Mouse (Mus musculus): ENCODE results near the gene Pafah1b3. TPM values are rescaled to one million over a fixed set of nuclear protein-coding genes. Genes with fewer than 3 reads are reported as not detected.

Gene Pafah1b3
- polyA plus RNA-seq, 1 experiment, result 37.1 TPM

DNA sequence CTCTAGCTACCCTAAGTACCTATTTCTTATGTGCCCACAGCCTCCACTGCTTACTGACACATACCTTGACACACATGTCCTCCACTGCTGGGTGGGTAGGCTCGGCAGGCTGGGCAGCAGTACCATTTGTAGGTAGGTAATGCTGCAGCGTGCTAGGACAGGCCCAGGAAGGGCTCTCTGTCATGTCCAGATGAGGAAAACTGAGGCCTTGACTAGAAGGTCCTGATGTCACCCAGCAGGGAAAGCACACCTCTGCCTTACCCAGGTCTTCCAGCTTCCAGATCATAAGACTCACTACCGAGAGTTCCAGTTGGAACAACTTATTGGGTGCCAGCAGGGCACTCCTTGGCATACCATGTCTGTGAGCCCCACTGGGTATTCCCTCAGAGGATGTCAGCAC, 22.8 kb downstream of the Pafah1b3 start:
- TF ChIP-seq CTCF (IDR thresholded peaks at IDR 0.05; ENCODE audit: control insufficient read depth, insufficient read depth, insufficient replicate concordance, low read depth, low read length) (no peak), POLR2A (IDR thresholded peaks at IDR 0.05; ENCODE audit: control insufficient read depth, low read depth, low read length) (no peak)
- Histone ChIP-seq H3K27me3 (ENCODE audit: control insufficient read depth, insufficient read depth, low read length) (no peaks in the 10 kb centered on the region), H3K4me1 (ENCODE audit: control insufficient read depth, insufficient read depth, low read length) (peaks cover 19% of the 10 kb centered on the region), H3K27ac (ENCODE audit: control insufficient read depth, insufficient read depth, low read depth, low read length) (no peak overlapping the region), H3K4me3 (ENCODE audit: control insufficient read depth, low read depth, low read length) (no peak overlapping the region), H3K36me3 (ENCODE audit: control insufficient read depth, insufficient read depth, low read length) (no peaks in the 10 kb centered on the region)

DNA sequence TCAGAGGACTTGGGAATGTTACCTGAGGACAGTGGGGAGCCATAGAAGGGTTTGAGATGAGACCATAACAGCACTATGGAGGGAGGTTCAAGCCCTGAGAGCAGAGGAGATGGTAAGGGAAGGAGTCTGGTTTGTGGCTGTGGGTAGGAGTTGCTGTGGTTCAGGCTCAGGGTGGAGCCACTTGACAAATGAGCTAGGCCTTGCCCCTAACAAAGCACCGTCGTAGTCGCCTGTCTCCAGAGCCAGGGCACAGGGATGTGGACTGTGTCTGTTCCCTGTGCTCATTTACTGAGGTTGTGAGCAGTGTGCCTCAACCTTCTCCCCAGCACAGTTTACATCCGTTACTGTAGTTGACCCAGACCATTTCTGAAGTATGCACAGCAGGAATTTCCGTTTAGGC, 23.2 kb downstream of the Pafah1b3 start:
- peaks cover 15% of the 10 kb centered on the region for H3K4me1 ChIP-seq (ENCODE audit: control insufficient read depth, insufficient read depth, low read length)
- no peak for TF ChIP-seq POLR2A (IDR thresholded peaks at IDR 0.05; ENCODE audit: control insufficient read depth, low read depth, low read length)
- no peak for TF ChIP-seq CTCF (IDR thresholded peaks at IDR 0.05; ENCODE audit: control insufficient read depth, insufficient read depth, insufficient replicate concordance, low read depth, low read length)
- no peaks in the 10 kb centered on the region for H3K36me3 ChIP-seq (ENCODE audit: control insufficient read depth, insufficient read depth, low read length)
- no peaks in the 10 kb centered on the region for H3K27me3 ChIP-seq (ENCODE audit: control insufficient read depth, insufficient read depth, low read length)
- no peak overlapping the region for H3K4me3 ChIP-seq (ENCODE audit: control insufficient read depth, low read depth, low read length)
- no peak overlapping the region for H3K27ac ChIP-seq (ENCODE audit: control insufficient read depth, insufficient read depth, low read depth, low read length)

DNA sequence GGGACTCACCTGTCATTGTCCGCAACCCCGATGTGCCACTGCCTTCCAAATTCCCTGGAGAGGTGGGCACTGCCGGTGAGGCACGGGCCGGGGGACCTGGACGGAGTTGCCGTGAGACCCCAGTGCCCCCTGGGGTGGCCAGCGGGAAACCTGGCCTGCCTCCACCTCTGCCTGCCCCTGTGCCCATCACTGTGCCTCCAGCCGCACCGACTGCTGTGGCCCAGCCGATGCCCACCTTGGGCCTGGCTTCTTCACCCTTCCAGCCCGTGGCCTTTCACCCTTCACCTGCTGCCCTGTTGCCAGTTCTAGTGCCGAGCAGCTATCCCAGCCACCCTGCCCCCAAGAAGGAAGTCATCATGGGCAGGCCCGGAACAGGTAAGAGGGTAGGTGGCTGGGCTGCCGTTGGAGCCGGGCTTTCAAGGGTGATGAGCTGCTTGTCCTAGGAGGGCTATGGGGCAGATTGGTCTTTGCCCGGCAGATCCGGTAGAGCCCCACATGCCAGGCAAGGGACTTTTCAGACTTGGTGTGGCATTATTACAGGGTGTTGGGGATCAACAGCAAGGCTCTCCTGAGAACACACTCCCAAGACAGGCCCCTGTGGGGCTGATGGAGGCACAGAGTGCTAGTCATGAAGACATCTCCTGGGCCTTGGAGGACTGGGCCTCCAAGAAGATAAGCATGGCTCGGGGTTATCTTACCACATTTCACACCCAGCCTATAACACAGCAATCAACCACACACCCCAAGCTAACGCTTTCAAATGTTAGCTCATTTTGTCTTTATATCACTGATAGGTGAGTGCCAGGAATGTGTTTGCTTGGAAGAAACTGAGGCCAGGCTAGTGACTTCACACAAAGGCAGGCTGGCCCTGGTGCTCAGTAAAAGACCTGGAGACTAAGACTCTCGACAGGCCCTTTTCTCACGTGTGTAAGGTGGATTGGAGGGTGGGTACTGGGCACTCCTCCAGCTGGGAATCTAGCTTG, 24.2 kb downstream of the Pafah1b3 start:
- Histone ChIP-seq H3K36me3 (ENCODE audit: control insufficient read depth, insufficient read depth, low read length) (no peaks in the 10 kb centered on the region), H3K27ac (ENCODE audit: control insufficient read depth, insufficient read depth, low read depth, low read length) (no peak overlapping the region), H3K4me1 (ENCODE audit: control insufficient read depth, insufficient read depth, low read length) (peaks cover 13% of the 10 kb centered on the region), H3K27me3 (ENCODE audit: control insufficient read depth, insufficient read depth, low read length) (no peaks in the 10 kb centered on the region), H3K4me3 (ENCODE audit: control insufficient read depth, low read depth, low read length) (no peak overlapping the region)
- TF ChIP-seq CTCF (IDR thresholded peaks at IDR 0.05; ENCODE audit: control insufficient read depth, insufficient read depth, insufficient replicate concordance, low read depth, low read length) (no peak), POLR2A (IDR thresholded peaks at IDR 0.05; ENCODE audit: control insufficient read depth, low read depth, low read length) (no peak)

DNA sequence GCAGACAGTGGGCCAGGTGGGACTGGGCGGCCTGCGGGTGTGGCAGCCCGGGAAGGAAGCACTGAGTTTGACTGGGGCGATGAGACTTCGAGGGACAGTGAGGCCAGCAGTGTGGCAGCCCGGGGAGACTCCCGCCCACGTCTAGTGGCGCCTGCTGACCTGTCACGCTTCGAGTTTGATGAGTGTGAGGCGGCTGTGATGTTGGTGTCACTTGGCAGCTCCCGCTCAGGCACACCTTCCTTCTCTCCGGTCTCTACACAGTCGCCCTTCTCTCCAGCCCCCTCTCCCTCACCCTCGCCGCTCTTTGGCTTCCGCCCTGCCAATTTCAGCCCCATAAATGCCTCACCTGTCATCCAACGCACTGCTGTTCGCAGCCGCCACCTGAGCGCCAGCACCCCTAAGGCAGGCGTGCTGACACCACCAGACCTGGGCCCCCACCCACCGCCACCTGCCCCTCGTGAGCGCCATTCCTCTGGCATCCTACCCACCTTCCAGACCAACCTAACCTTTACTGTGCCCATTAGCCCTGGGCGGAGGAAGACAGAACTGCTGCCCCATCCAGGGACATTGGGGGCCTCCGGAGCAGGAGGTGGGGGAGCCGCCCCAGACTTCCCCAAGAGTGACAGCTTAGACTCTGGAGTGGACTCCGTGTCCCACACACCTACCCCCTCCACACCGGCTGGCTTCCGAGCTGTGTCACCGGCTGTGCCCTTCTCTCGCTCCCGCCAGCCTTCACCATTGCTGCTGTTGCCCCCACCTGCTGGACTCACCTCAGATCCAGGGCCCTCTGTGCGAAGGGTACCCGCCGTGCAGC, 25.1 kb downstream of the Pafah1b3 start:
- no peaks in the 10 kb centered on the region for H3K36me3 ChIP-seq (ENCODE audit: control insufficient read depth, insufficient read depth, low read length)
- peaks cover 12% of the 10 kb centered on the region for H3K4me1 ChIP-seq (ENCODE audit: control insufficient read depth, insufficient read depth, low read length)
- H3K4me3 ChIP-seq (ENCODE audit: control insufficient read depth, low read depth, low read length), result no peak overlapping the region
- TF ChIP-seq POLR2A (IDR thresholded peaks at IDR 0.05; ENCODE audit: control insufficient read depth, low read depth, low read length), result no peak
- no peak for TF ChIP-seq CTCF (IDR thresholded peaks at IDR 0.05; ENCODE audit: control insufficient read depth, insufficient read depth, insufficient replicate concordance, low read depth, low read length)
- no peak overlapping the region for H3K27ac ChIP-seq (ENCODE audit: control insufficient read depth, insufficient read depth, low read depth, low read length)
- no peaks in the 10 kb centered on the region for H3K27me3 ChIP-seq (ENCODE audit: control insufficient read depth, insufficient read depth, low read length)

DNA sequence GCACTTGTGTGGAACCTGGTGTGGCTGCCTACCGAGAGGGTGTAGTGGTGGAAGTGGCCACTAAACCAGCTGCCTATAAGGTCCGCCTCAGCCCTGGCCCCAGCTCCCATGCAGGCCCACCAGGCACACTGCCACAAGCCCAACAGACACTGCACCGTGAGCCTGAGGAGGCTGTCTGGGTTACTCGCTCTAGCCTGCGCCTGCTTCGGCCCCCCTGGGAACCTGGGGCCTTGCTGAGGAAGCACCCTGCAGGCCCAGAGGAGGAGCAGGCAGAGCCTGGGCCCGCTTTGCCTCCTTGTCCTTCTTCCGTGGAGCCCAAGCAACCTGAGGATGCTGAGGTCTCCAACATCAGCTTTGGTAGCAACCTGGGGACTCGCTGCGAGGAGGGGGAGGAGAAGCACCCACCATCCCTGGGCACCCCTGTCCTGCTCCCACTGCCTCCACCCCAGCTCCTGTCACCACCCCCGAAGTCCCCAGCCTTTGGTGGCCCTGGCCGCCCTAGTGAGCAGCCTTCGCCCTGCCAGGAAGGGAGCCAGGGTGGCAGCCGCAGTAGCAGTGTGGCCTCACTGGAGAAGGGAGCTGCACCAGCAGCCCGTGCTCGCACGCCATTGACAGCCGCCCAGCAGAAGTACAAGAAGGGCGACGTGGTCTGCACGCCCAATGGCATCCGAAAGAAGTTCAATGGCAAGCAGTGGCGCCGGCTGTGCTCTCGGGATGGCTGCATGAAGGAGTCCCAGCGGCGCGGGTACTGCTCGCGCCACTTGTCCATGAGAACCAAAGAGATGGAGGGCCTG, 25.9 kb downstream of the Pafah1b3 start:
- Histone ChIP-seq H3K4me1 (ENCODE audit: control insufficient read depth, insufficient read depth, low read length) (peaks cover 15% of the 10 kb centered on the region), H3K4me3 (ENCODE audit: control insufficient read depth, low read depth, low read length) (no peak overlapping the region), H3K27ac (ENCODE audit: control insufficient read depth, insufficient read depth, low read depth, low read length) (no peak overlapping the region), H3K36me3 (ENCODE audit: control insufficient read depth, insufficient read depth, low read length) (no peaks in the 10 kb centered on the region), H3K27me3 (ENCODE audit: control insufficient read depth, insufficient read depth, low read length) (no peaks in the 10 kb centered on the region)
- TF ChIP-seq CTCF (IDR thresholded peaks at IDR 0.05; ENCODE audit: control insufficient read depth, insufficient read depth, insufficient replicate concordance, low read depth, low read length) (no peak), POLR2A (IDR thresholded peaks at IDR 0.05; ENCODE audit: control insufficient read depth, low read depth, low read length) (no peak)

DNA sequence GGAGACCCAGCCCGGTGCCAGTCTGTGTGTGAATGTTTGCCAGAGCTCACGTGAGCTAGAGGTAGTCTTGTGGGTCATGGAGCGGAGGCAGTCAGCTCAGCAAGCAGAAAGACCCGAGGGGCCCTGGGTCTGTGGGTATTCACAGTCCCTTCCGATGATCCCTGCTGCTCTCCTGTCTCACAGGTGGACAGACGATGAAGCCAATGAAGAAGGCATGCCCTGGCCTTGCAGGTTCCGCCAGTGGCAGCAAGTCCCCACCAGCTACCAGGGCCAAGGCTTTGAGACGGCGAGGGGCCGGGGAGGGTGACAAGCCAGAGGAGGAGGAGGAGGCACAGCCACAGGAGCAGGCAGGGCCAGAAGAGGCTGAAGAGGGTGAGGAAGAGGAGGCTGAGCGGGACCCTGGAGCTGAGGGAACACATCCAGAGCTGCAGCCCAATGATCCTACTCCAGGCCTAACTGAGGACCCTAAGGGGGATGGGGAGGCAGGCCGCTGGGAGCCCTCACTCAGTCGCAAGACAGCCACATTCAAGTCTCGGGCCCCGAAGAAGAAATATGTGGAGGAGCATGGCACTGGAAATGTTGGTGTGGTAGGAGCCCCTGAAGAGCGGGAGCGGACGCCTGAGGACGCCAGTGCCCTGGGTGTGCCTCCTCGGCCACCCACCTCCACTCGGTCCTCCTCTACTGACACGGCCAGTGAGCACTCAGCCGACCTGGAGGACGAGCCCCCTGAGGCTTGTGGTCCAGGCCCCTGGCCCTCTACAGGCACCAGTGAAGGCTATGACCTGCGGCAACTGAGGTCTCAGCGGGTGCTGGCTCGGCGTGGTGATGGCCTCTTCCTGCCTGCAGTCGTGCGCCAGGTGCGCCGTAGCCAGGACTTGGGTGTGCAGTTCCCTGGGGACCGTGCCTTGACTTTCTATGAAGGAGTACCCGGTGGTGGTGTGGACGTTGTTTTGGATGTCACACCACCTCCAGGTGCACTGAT, 26.8 kb downstream of the Pafah1b3 start:
- peaks cover 17% of the 10 kb centered on the region for H3K4me1 ChIP-seq (ENCODE audit: control insufficient read depth, insufficient read depth, low read length)
- no peaks in the 10 kb centered on the region for H3K27me3 ChIP-seq (ENCODE audit: control insufficient read depth, insufficient read depth, low read length)
- H3K27ac ChIP-seq (ENCODE audit: control insufficient read depth, insufficient read depth, low read depth, low read length), result no peak overlapping the region
- no peak for TF ChIP-seq POLR2A (IDR thresholded peaks at IDR 0.05; ENCODE audit: control insufficient read depth, low read depth, low read length)
- TF ChIP-seq CTCF (IDR thresholded peaks at IDR 0.05; ENCODE audit: control insufficient read depth, insufficient read depth, insufficient replicate concordance, low read depth, low read length), result no peak
- no peak overlapping the region for H3K4me3 ChIP-seq (ENCODE audit: control insufficient read depth, low read depth, low read length)
- H3K36me3 ChIP-seq (ENCODE audit: control insufficient read depth, insufficient read depth, low read length), result no peaks in the 10 kb centered on the region

All from testis, adult 2 months (tissue).